Mouse (Mus musculus) cerebellum, postnatal 14 days (tissue): ENCODE results near the gene Ppp2r3a.
A peak's percentile ranks its signal among the peaks of the same experiment; 100 is the strongest.

Experiments used
- DNase-seq, 2 experiments: peaks; one replicate each; pipeline ENCODE4 v3.0.0; 2021; ENCODE audit warnings: mixed read lengths in 2 of 2

The Ppp2r3a gene

GRCm38 (mm10) chr9:101073041-101073986 lies 178.3 kb downstream of the Ppp2r3a start:
- DNase-seq = peak; percentile 99 to 100

DNA sequence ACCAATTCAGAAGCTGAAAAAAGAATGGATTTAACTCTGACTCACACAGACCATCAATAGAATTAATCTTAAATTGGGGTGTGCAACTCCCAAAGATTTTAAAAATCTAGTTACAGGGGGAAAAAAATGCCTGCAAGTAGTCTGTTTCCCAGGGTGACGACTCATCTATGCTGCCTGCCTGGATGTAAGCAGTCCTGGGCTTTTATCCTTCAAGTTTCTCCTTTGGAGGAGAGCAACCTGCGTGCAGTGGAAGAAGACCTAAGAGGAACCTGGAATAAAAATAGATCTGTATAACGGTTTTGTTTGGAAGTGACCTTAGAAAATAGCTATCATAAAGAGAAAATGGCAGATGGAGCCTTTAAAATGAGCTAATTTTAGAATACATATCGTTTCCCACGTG lies 179.1 kb downstream of the Ppp2r3a start:
- no peak for DNase-seq

DNA sequence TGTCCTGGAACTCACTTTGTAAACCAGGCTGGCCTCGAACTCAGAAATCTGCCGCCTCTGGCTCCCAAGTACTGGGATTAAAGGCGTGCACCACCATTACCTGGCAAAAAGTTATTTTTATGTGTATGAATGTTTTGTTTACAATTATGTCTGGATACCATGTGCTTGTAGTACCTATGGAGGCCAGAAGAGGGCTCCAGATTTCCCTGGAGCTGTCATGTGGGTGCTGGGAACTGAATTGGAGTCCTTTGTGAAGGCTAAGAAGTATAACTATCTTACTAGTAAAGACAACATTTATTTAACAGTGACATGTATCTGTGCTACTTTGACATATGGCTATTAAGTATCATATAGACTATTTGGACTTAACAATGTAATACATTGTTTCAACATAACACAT lies 181.8 kb downstream of the Ppp2r3a start:
- no peak for DNase-seq

DNA sequence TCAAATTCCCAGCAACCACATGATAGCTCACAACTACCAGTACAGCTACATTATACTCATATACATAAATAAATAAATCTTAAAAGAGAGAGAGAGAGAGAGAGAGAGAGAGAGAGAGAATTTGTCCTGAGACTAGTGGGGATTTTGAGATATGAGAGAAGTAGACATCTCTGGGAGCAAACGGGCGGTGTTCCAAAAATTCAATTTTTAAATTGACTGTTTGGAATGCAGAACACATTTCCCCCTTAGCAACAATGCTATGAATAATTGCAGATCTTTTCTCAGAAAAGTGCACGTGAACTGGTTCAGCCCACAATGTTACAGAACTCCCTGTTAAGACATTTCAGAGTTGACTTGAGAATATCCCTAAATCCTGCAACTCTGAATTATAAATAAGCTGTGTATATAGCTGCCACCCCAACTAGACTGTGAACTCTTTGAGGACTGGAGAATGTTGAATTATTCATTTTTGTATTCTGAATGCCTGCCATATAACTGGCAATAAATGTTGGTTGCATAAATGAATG lies 186.5 kb downstream of the Ppp2r3a start:
- no peak for DNase-seq

- DNase-seq = no peak
Measured at GRCm38 (mm10) chr9:101062253-101062780, 189.3 kb downstream of the Ppp2r3a start.

- DNase-seq = no peak
Measured at GRCm38 (mm10) chr9:101061035-101061434, 190.6 kb downstream of the Ppp2r3a start.

DNA sequence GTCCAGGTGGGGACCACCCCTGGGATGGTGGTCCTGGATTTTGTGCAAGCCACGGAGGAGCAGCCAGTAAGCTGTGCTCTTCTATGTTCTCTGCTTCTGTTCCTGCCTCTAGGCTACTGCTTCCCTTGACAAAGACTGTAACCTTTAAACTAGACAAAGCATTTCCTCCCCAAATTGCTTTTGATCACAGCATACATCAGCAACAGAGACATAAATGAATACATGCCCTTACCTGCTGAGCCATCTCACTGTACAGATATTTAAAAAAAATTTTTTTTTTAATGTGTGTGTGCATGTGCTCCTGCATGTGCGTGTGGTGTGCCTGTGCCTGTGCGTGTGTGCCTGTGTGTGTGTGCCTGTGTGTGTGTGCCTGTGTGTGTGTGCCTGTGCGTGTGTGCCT lies 194.4 kb downstream of the Ppp2r3a start:
- no peak for DNase-seq
